Mouse (Mus musculus) embryonic facial prominence, embryonic 11.5 days (tissue): Measurements from ENCODE around the gene Cpa4. TPM values are rescaled to one million over a fixed set of nuclear protein-coding genes. Genes with fewer than 3 reads are reported as not detected.

Experiments
- ATAC-seq: fragments of 200-750 bp; cut with Nextera tagmentation; replicated peaks from 2 replicates; pipeline ENCODE4 v1.8.0; 2017; ENCODE audit warnings: low read depth; ENCODE audit not compliant: insufficient number of reproducible peaks, low FRiP score, low TSS enrichment
- DNase-seq: peaks from one replicate; pipeline ENCODE4 v3.0.0-alpha.2; 2015; ENCODE audit warnings: low spot score
- H3K27ac ChIP-seq: fragments of 300-500 bp; sonication (generic); replicated peaks from 2 replicates; pipeline ENCODE4 v1.5.1; 2014; ENCODE audit warnings: mild to moderate bottlenecking, low read depth, low read length, control low read depth
- H3K27me3 ChIP-seq: fragments of 300-500 bp; sonication (generic); 2 replicates; pipeline ENCODE4 v1.6.1; 2014; ENCODE audit warnings: mild to moderate bottlenecking, low read length, moderate library complexity, mixed read lengths; ENCODE audit not compliant: control insufficient read depth, insufficient read depth
- H3K36me3 ChIP-seq: fragments of 300-500 bp; sonication (generic); replicated peaks from 2 replicates; pipeline ENCODE4 v1.6.1; 2014; ENCODE audit warnings: low read depth, mild to moderate bottlenecking, low read length, moderate library complexity, mixed read lengths; ENCODE audit not compliant: control insufficient read depth, insufficient read depth
- H3K4me1 ChIP-seq: fragments of 300-500 bp; sonication (generic); 2 replicates; pipeline ENCODE4 v1.6.1; 2014; ENCODE audit warnings: low read length, mixed read lengths; ENCODE audit not compliant: control insufficient read depth, insufficient read depth
- H3K4me2 ChIP-seq: fragments of 300-500 bp; sonication (generic); 2 replicates; pipeline ENCODE4 v1.6.1; 2014; ENCODE audit warnings: low read depth, mild to moderate bottlenecking, control low read depth, low read length, moderate library complexity
- H3K4me3 ChIP-seq: fragments of 300-500 bp; sonication (generic); 2 replicates; pipeline ENCODE4 v1.5.1; 2014; ENCODE audit warnings: low read depth, low read length, control low read depth
- H3K9ac ChIP-seq: fragments of 300-500 bp; sonication (generic); replicated peaks from 2 replicates; pipeline ENCODE4 v1.6.1; 2014; ENCODE audit warnings: mild to moderate bottlenecking, control low read depth, low read length
- H3K9me3 ChIP-seq: fragments of 300-500 bp; sonication (generic); replicated peaks from 2 replicates; pipeline ENCODE4 v1.6.1; 2016; ENCODE audit warnings: mild to moderate bottlenecking, low read length, inconsistent platforms, mixed read lengths; ENCODE audit not compliant: control insufficient read depth
- WGBS: fragments of 180-500 bp; shearing (Covaris S2); extraction: QIAGEN DNeasy Blood & Tissue Kit; methylation state at CpG from one replicate; pipeline ENCODE4 v1.1.7; 2014; 5-methylcytosine and 5-hydroxymethylcytosine counted together
- polyA plus RNA-seq: library from polyadenylated mRNA; unstranded; fragments of >200 nt; fragmentation: Nextera tagmentation; extraction: Ambion mirVana; gene quantifications from 2 replicates; pipeline ENCODE4 v1.2.1, GENCODE M21; 2014

Cpa4 gene
- 1.4 TPM in 2 replicates for polyA plus RNA-seq

- no peak within 1 kb of the TSS for H3K4me3 ChIP-seq
- H3K4me2 ChIP-seq = no peak within 1 kb of the TSS
- ATAC-seq (no peak), DNase-seq (no peak)
- H3K36me3 ChIP-seq = no peaks in the 10 kb centered on the region
- no peaks in the 10 kb centered on the region for H3K9me3 ChIP-seq
- no peaks in the 10 kb centered on the region for H3K27me3 ChIP-seq
- H3K4me1 ChIP-seq = no peaks in the 10 kb centered on the region
- no peak within 1 kb of the TSS for H3K9ac ChIP-seq
- 84% methylated on average over 5 of the region's 5 CpGs for WGBS
- H3K27ac ChIP-seq = no peak within 1 kb of the TSS
Observed at GRCm38 (mm10) chr6:30568069-30568468, at the start of gene Cpa4. Gene Cpa4, plus strand, starts transcription at chr6:30568369.

- Histone ChIP-seq H3K4me3 (no peak overlapping the region), H3K27me3 (no peaks in the 10 kb centered on the region), H3K9me3 (no peaks in the 10 kb centered on the region), H3K4me2 (no peak overlapping the region), H3K9ac (no peak overlapping the region), H3K4me1 (no peaks in the 10 kb centered on the region; the same call in 1 of the 2 replicates), H3K27ac (no peak overlapping the region), H3K36me3 (no peaks in the 10 kb centered on the region)
- ATAC-seq (no peak), DNase-seq (no peak)
- WGBS = 65% methylated on average over 11 of the region's 11 CpGs
Observed at GRCm38 (mm10) chr6:30520400-30520799, 47.8 kb upstream of the Cpa4 start.

DNA sequence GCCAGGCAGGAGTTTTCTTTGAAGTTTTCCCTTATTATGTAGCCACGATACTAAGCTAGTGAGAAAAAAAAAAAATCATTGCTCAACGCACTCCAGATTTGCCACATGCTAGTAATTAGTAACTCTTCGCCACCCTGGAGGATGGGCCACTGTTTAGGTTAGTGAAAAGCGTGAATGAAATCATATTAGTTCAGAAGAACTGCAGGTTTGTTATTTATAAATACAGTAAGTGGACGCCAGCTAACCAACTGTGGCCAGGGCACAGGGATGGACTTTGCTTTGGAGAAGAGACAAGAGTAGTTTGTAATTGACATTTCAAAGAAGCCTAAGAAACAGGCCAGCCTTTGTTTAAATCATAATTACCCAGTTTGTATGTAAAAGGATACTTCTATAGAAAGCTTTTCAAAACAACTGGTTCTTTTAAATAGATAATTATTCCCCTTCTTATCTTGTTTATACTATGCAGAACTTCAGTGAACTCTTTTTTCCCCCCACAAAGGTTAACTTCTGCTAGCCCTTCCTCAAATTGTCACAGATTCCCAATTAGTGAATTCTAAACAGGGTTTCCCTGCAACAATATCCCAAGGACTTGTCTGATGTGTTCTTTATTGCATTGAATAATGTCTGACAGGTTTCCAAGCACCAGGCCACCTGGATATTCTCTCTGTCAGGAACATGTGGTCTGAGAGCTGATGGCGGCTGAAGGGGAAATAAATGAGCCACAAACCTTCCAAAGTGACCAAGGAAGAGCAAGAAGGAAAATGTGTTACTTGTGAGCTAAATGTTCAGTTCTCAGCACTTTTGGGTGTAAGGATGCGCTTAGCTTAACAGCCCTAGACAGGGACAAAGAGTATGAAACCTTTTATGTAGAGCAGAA, 42.5 kb upstream of the Cpa4 start:
- DNase-seq = peak; percentile 72
- no peak for ATAC-seq
- Histone ChIP-seq H3K36me3 (no peaks in the 10 kb centered on the region), H3K9me3 (no peaks in the 10 kb centered on the region), H3K4me3 (no peak overlapping the region), H3K27ac (peak overlapping the region; percentile 96), H3K4me1 (peaks cover 7% of the 10 kb centered on the region; the same call in 1 of the 2 replicates), H3K4me2 (no peak overlapping the region), H3K27me3 (no peaks in the 10 kb centered on the region), H3K9ac (no peak overlapping the region)
- WGBS = 19% methylated on average over 7 of the region's 7 CpGs

GRCm38 (mm10) chr6:30526586-30527515, 41.3 kb upstream of the Cpa4 start:
- Histone ChIP-seq H3K4me1 (peaks cover 7% of the 10 kb centered on the region; the same call in 1 of the 2 replicates), H3K4me2 (peak overlapping the region; percentile 25), H3K27ac (peak overlapping the region; percentile 96), H3K27me3 (no peaks in the 10 kb centered on the region), H3K4me3 (no peak overlapping the region), H3K9ac (peak overlapping the region; percentile 64), H3K36me3 (no peaks in the 10 kb centered on the region), H3K9me3 (no peaks in the 10 kb centered on the region)
- peak; percentile 91 for DNase-seq
- WGBS = 6% methylated on average over 19 of the region's 19 CpGs
- ATAC-seq = peak; percentile 79

- Histone ChIP-seq H3K36me3 (no peaks in the 10 kb centered on the region), H3K9me3 (no peaks in the 10 kb centered on the region), H3K27ac (peak overlapping the region; percentile 78; the same call in 1 of the 2 replicates), H3K4me1 (peaks cover 7% of the 10 kb centered on the region; the same call in 1 of the 2 replicates), H3K4me2 (no peak overlapping the region), H3K9ac (no peak overlapping the region; the same call in 1 of the 2 replicates), H3K4me3 (no peak overlapping the region), H3K27me3 (no peaks in the 10 kb centered on the region)
- DNase-seq (no peak), ATAC-seq (no peak)
- WGBS = 49% methylated on average over 6 of the region's 6 CpGs
Observed at GRCm38 (mm10) chr6:30528800-30529199, 39.4 kb upstream of the Cpa4 start.

- H3K9ac ChIP-seq = no peak overlapping the region
- no peak overlapping the region for H3K4me3 ChIP-seq
- peak; percentile 57 for DNase-seq
- no peaks in the 10 kb centered on the region for H3K4me1 ChIP-seq
- no peaks in the 10 kb centered on the region for H3K36me3 ChIP-seq
- no peak overlapping the region for H3K4me2 ChIP-seq
- no peak overlapping the region for H3K27ac ChIP-seq
- H3K27me3 ChIP-seq = no peaks in the 10 kb centered on the region
- ATAC-seq = no peak
- no peaks in the 10 kb centered on the region for H3K9me3 ChIP-seq
- 38% methylated on average over 3 of the region's 3 CpGs for WGBS
Observed at GRCm38 (mm10) chr6:30535340-30535739, 32.8 kb upstream of the Cpa4 start.

DNA sequence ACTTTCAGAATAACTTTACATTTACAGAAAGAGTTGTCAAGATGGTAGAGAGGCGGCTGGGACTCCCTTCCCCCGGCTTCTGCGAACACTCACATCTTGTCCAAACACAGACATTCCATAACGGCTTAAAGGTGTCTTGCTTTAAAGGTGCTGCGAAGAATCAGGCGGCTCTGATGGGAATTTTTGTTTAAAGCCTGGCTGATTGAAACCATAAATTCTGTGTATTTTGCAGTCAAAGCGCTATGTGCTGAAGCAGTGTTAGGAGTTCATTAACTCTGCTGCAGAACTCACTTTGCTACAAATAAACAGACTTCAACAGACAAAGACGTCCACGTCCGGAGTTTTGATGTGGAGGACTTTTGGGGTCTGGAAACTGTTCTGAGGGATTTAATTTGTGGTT, 29.9 kb upstream of the Cpa4 start:
- Histone ChIP-seq H3K27me3 (no peaks in the 10 kb centered on the region), H3K4me3 (no peak overlapping the region), H3K9ac (no peak overlapping the region), H3K4me2 (no peak overlapping the region), H3K9me3 (no peaks in the 10 kb centered on the region), H3K36me3 (no peaks in the 10 kb centered on the region), H3K27ac (peak overlapping the region; percentile 65), H3K4me1 (peaks cover 7% of the 10 kb centered on the region)
- WGBS = 21% methylated on average over 10 of the region's 10 CpGs
- DNase-seq (peak; percentile 68), ATAC-seq (no peak)
